Mouse (Mus musculus): Measurements from ENCODE around the gene Pdf. TPM values are rescaled to one million over a fixed set of nuclear protein-coding genes. Genes with fewer than 3 reads are reported as not detected.
"Not testable (repeated sequence)": the region's sequence is repeated elsewhere in the genome, so short reads cannot be mapped to it uniquely, and the experiment has no call there.

Pdf gene
- total RNA-seq, 4 experiments from 2014 or later: 67.1 to 76.1 (median 74.4) TPM

GRCm38 (mm10) chr8:107036626-107037025, 11.8 kb downstream of the Pdf start:
- no peak for DNase-seq (ENCODE audit: low spot score)

- DNase-seq (ENCODE audit: low spot score): no peak
Measured at GRCm38 (mm10) chr8:107035641-107036040, 12.8 kb downstream of the Pdf start.

- DNase-seq (ENCODE audit: low spot score): not testable (repeated sequence)
Measured at GRCm38 (mm10) chr8:107033609-107034008, 14.8 kb downstream of the Pdf start.

GRCm38 (mm10) chr8:107031577-107032090, 16.8 kb downstream of the Pdf start:
- DNase-seq (ENCODE audit: low spot score): no peak

GRCm38 (mm10) chr8:107030650-107031576, 17.5 kb downstream of the Pdf start, which contains the start of gene Vps4a:
TSS of gene Vps4a (plus strand) at chr8:107031222.
- peak; percentile 94 for DNase-seq (ENCODE audit: low spot score)

- no peak for DNase-seq (ENCODE audit: low spot score)
Measured at GRCm38 (mm10) chr8:107030058-107030457, 18.4 kb downstream of the Pdf start.

GRCm38 (mm10) chr8:107029310-107029709, 19.1 kb downstream of the Pdf start:
- no peak for DNase-seq (ENCODE audit: low spot score)

GRCm38 (mm10) chr8:107023479-107023878, 24.9 kb downstream of the Pdf start:
- no peak for DNase-seq (ENCODE audit: low spot score)

- no peak for DNase-seq (ENCODE audit: low spot score)
Measured at GRCm38 (mm10) chr8:107014915-107015314, 33.5 kb downstream of the Pdf start.

- no peak for DNase-seq (ENCODE audit: low spot score)
Measured at GRCm38 (mm10) chr8:107012666-107013065, 35.7 kb downstream of the Pdf start.

GRCm38 (mm10) chr8:107007795-107008194, 40.6 kb downstream of the Pdf start:
- DNase-seq (ENCODE audit: low spot score): no peak

- DNase-seq (ENCODE audit: low spot score): peak; percentile 88
Measured at GRCm38 (mm10) chr8:107002532-107002931, 45.9 kb downstream of the Pdf start.

GRCm38 (mm10) chr8:106999068-106999467, 49.3 kb downstream of the Pdf start:
- peak; percentile 66 for DNase-seq (ENCODE audit: low spot score)

- no peak for DNase-seq (ENCODE audit: low spot score)
Measured at GRCm38 (mm10) chr8:106997416-106997815, 51.0 kb downstream of the Pdf start.

- DNase-seq (ENCODE audit: low spot score): not testable (repeated sequence)
Measured at GRCm38 (mm10) chr8:106996339-106996738, 52.1 kb downstream of the Pdf start.

Small RNA genes lying within 50 kb of the gene (microRNA-seq; reads per million reads assigned to microRNA genes)
- gene Mir7075: 0.84 reads per million

Other genes starting within 250 kb of the Pdf start
- 1 to 10 TPM in 2 of 4 experiments, under 1 TPM in 2; 0.62 to 1.3 (median 1.0) TPM for gene Has3, start 178.4 kb downstream of the Pdf start, total RNA-seq (2022)
- gene Utp4, start 155.0 kb downstream of the Pdf start, total RNA-seq (2022): 10 to 100 TPM; 20.2 to 23.0 (median 21.6) TPM
- 10 to 100 TPM; 10.6 to 11.6 (median 11.3) TPM for gene Sntb2, start 112.9 kb downstream of the Pdf start, total RNA-seq (2022)
- gene Vps4a, start 17.4 kb downstream of the Pdf start, total RNA-seq (2022): 10 to 100 TPM; 59.7 to 67.1 (median 62.5) TPM
- gene Cog8, start 8.1 kb upstream of the Pdf start, total RNA-seq (2022): 10 to 100 TPM; 16.4 to 20.2 (median 17.7) TPM
- 10 to 100 TPM; 24.8 to 28.1 (median 26.1) TPM for gene Nip7, start 8.3 kb upstream of the Pdf start, total RNA-seq (2022)
- gene Tmed6, start 17.0 kb upstream of the Pdf start, total RNA-seq (2022): not detected
- 10 to 100 TPM; 13.2 to 14.1 (median 13.4) TPM for gene Terf2, start 47.9 kb upstream of the Pdf start, total RNA-seq (2022)
- 10 to 100 TPM; 36.0 to 46.3 (median 40.0) TPM for gene Cyb5b, start 102.0 kb upstream of the Pdf start, total RNA-seq (2022)
- gene Nfat5, start 244.9 kb upstream of the Pdf start, total RNA-seq (2022): 10 to 100 TPM; 19.1 to 24.7 (median 23.8) TPM